Mouse (Mus musculus) heart, embryonic 12.5 days (tissue): ENCODE results near the gene Vill. TPM values are rescaled to one million over a fixed set of nuclear protein-coding genes. Genes with fewer than 3 reads are reported as not detected.
A peak's percentile ranks its signal among the peaks of the same experiment; 100 is the strongest.

ENCODE experiments used
- ATAC-seq: fragments of 200-750 bp; cut with Nextera tagmentation; 2 replicates; pipeline ENCODE4 v1.8.0; 2017; ENCODE audit warnings: moderate TSS enrichment, moderate library complexity; ENCODE audit not compliant: insufficient number of reproducible peaks, low FRiP score
- H3K27ac ChIP-seq: fragments of 300-500 bp; sonication (generic); 2 replicates; pipeline ENCODE4 v1.5.1; 2016; ENCODE audit warnings: mild to moderate bottlenecking, moderate library complexity; ENCODE audit not compliant: poor library complexity, severe bottlenecking
- H3K27me3 ChIP-seq: fragments of 300-500 bp; sonication (generic); replicated peaks from 2 replicates; pipeline ENCODE4 v1.6.1; 2016; ENCODE audit warnings: mild to moderate bottlenecking, moderate library complexity
- H3K36me3 ChIP-seq: fragments of 300-500 bp; sonication (generic); 2 replicates; pipeline ENCODE4 v1.6.1; 2016; ENCODE audit warnings: mild to moderate bottlenecking, moderate library complexity
- H3K4me1 ChIP-seq: fragments of 300-500 bp; sonication (generic); replicated peaks from 2 replicates; pipeline ENCODE4 v1.6.1; 2016; ENCODE audit warnings: mild to moderate bottlenecking
- H3K4me2 ChIP-seq: fragments of 300-500 bp; sonication (generic); 2 replicates; pipeline ENCODE4 v1.6.1; 2016; ENCODE audit warnings: mild to moderate bottlenecking, moderate library complexity
- H3K4me3 ChIP-seq: fragments of 300-500 bp; sonication (generic); 2 replicates; pipeline ENCODE4 v1.5.1; 2016; ENCODE audit warnings: mild to moderate bottlenecking
- H3K9ac ChIP-seq: fragments of 300-500 bp; sonication (generic); 2 replicates; pipeline ENCODE4 v1.6.1; 2016; ENCODE audit warnings: mild to moderate bottlenecking, moderate library complexity
- H3K9me3 ChIP-seq: fragments of 300-500 bp; sonication (generic); replicated peaks from 2 replicates; pipeline ENCODE4 v1.6.1; 2016; ENCODE audit warnings: mild to moderate bottlenecking, moderate library complexity
- WGBS: fragments of 180-500 bp; shearing (Covaris S2); methylation state at CpG from one replicate; pipeline ENCODE4 v1.1.7; 2016; 5-methylcytosine and 5-hydroxymethylcytosine counted together
- polyA plus RNA-seq: library from polyadenylated mRNA; unstranded; fragments of >200 nt; fragmentation: Nextera tagmentation; extraction: Ambion mirVana; gene quantifications from 2 replicates; pipeline ENCODE4 v1.2.1, GENCODE M21; 2016

The Vill gene
- polyA plus RNA-seq, 1 experiment from 2014 or later, result 15.3 TPM

DNA sequence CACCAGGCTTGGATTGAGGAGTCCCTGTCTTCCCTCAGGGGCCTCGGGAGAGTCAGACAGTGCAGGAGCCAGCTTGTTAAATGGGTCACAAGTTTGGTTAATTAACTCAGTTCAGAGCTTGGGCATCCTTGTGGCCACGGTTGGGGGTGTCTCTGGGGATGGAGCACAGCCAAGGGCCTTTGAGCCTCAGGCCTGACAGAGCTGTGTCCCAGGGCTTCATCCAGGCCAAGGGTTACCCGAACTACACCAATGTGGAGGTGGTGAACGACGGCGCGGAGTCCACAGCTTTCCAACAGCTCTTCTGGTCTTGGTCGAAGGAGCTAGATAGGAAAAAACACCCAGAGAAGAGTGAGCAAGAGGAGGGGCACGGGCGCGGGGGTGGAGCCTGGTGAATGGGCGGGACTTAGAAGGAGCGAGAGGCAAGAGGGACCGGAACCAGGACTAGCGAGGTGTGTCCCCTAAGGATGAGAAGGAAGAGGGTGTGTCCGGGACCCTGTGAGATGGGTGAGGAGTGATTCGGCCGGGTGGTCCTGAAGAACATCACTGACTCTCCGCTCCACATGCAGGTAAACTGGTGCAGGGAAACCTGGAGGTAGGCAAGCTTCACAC, 10.6 kb downstream of the Vill start:
- Histone ChIP-seq H3K4me1 (peaks cover 21% of the 10 kb centered on the region), H3K4me3 (peak overlapping the region; percentile 2; the same call in 1 of the 2 replicates), H3K36me3 (no peaks in the 10 kb centered on the region)

DNA sequence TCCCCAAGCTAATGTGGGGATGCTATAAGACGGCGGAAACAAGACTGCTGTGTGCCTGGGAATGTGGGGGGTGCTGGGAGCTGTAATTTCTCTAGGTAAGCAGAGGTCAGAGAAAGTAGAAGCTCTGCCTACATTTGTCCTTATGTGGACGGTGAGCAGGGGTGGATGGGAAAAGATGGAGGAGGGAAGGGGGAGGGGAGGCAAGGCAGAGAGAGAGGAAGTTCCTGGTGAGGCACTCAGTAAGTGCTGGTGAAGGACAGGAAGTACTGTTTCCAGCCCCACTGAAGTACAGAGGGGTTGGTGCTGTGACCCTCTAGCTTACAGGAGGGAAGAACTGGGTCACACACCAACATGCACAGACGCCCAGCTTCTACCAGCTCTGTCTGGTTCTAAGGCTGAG, 11.7 kb downstream of the Vill start:
- H3K27me3 ChIP-seq, result peaks cover 15% of the 10 kb centered on the region
- H3K4me2 ChIP-seq, result no peak overlapping the region
- H3K4me1 ChIP-seq, result peaks cover 16% of the 10 kb centered on the region; the same call in 1 of the 2 replicates
- no peak for ATAC-seq
- no peaks in the 10 kb centered on the region for H3K36me3 ChIP-seq
- WGBS, result 67% methylated on average over 4 of the region's 4 CpGs
- H3K4me3 ChIP-seq, result no peak overlapping the region
- H3K9me3 ChIP-seq, result no peaks in the 10 kb centered on the region
- no peak overlapping the region for H3K27ac ChIP-seq
- H3K9ac ChIP-seq, result no peak overlapping the region

More for the DNA sequence above, 10.6 kb downstream of the Vill start:
- Histone ChIP-seq H3K4me2 (peak overlapping the region; percentile 38; the same call in 1 of the 2 replicates), H3K9ac (no peak overlapping the region), H3K9me3 (no peaks in the 10 kb centered on the region), H3K27me3 (peaks cover 15% of the 10 kb centered on the region), H3K27ac (no peak overlapping the region)
- 28% methylated on average over 19 of the region's 19 CpGs for WGBS
- ATAC-seq, result no peak

DNA sequence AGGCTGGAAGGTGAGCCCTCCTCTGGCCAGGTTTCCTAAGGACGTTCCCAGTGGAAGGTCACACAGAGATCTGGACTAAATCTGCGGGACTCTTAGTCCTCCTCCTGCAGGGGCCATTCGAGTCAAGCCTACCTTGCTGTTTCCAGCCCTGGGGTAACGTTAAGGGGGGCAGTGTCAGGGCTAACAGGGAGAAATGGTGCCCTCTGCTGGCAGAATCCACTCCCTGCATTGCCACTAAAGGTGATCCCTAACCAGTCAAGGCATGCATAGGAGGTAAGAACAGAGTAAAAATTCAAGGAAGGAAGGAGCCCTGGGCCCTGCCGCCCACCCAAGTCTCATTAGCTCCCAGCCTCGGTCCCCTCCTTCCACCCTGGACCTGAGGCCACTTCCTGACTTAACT, 15.0 kb downstream of the Vill start:
- ATAC-seq, result no peak
- H3K4me3 ChIP-seq, result no peak overlapping the region
- peaks cover 23% of the 10 kb centered on the region for H3K4me1 ChIP-seq
- H3K4me2 ChIP-seq, result no peak overlapping the region
- H3K27me3 ChIP-seq, result 0 out of 2 replicates have a peak, but pooled peaks cover 3% of the 10 kb centered on the region
- no peaks in the 10 kb centered on the region for H3K9me3 ChIP-seq
- H3K27ac ChIP-seq, result no peak overlapping the region
- WGBS, result 1% methylated on average over 6 of the region's 6 CpGs
- H3K36me3 ChIP-seq, result peaks cover 14% of the 10 kb centered on the region
- no peak overlapping the region for H3K9ac ChIP-seq

DNA sequence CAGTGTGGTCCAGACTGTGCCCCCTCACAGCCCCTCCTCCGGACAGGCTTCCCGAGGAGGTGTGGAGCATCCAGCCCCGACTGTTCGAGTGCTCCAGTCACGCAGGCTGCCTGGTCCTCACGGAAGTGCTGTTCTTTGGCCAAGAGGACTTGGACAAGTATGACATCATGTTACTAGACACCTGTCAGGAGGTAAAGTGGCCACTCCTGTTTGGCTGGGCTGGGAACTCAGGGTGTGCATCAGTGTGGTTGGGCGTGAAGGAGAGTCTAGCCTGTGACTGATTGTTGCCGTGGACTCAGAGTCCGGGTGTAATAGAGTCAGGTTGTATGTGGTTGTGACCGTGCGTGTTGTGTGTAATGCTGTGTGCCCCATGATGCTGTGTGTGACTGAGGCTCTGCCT, 15.7 kb downstream of the Vill start:
- ATAC-seq, result no peak
- no peak overlapping the region for H3K4me3 ChIP-seq
- WGBS, result 78% methylated on average over 11 of the region's 11 CpGs

DNA sequence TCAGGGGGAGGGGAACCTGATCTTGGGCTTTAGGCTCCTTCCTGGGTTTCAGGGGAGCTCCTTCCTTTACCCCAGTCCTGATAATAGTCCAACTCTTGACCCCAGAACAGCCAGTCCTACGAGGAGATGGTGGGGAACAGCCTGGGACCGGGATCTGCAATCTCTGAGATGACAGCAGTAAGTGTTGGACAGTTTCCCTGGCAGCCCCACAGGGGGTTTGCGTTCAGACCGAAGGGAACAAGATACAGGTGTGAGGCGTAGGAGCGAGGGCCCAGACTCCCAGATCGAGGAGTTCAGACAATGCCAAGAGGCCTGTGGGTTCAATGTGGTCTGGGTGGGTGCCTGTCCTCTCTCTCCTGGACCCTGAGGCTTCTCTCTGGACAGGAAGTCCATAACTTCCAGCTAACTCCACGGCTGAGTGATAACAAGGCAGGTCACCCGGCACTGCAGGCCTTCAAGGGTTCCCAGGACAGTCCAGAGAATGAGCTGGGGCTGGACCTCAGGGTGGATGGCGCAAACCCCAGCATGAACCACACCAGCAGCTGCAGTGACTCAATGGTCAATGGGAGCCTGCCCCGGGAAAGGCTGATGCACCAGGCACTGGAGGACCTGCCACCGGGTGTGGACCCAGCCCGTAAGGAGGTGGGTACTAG, 17.7 kb downstream of the Vill start:
- 63% methylated on average over 13 of the region's 13 CpGs for WGBS
- ATAC-seq, result no peak
- Histone ChIP-seq H3K36me3 (peaks cover 34% of the 10 kb centered on the region), H3K4me2 (no peak overlapping the region), H3K4me1 (peaks cover 22% of the 10 kb centered on the region), H3K27ac (no peak overlapping the region), H3K4me3 (no peak overlapping the region), H3K9me3 (no peaks in the 10 kb centered on the region), H3K27me3 (0 out of 2 replicates have a peak, but pooled peaks cover 3% of the 10 kb centered on the region), H3K9ac (no peak overlapping the region)

More for the DNA sequence above, 15.7 kb downstream of the Vill start:
- no peak overlapping the region for H3K4me2 ChIP-seq
- H3K9ac ChIP-seq, result no peak overlapping the region
- H3K27me3 ChIP-seq, result 0 out of 2 replicates have a peak, but pooled peaks cover 3% of the 10 kb centered on the region
- H3K27ac ChIP-seq, result no peak overlapping the region
- no peaks in the 10 kb centered on the region for H3K9me3 ChIP-seq
- H3K36me3 ChIP-seq, result peaks cover 20% of the 10 kb centered on the region
- H3K4me1 ChIP-seq, result peaks cover 24% of the 10 kb centered on the region

DNA sequence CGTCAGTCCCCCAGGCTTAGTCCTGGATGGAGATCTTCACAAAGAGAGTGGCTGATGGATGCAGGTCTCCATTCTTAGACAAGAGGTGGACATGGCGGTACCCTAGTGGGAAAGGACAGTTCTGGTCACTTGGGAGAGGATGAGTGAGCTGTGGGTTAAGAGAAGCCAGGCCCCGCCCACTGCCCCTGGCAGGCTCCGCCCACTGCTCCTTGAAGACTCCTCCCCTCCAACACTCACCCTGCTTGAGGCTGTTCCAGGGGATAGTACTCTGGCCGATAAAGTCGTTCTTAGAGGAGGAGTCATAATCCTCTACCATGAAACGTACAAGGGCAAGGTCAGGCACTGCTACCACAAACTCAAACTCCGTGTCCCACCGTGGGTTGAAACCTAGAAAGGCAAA, 19.2 kb downstream of the Vill start:
- Histone ChIP-seq H3K4me1 (peaks cover 27% of the 10 kb centered on the region), H3K4me3 (no peak overlapping the region), H3K27me3 (no peaks in the 10 kb centered on the region), H3K4me2 (no peak overlapping the region), H3K27ac (no peak overlapping the region), H3K9ac (no peak overlapping the region), H3K36me3 (peaks cover 42% of the 10 kb centered on the region), H3K9me3 (no peaks in the 10 kb centered on the region)
- 73% methylated on average over 9 of the region's 9 CpGs for WGBS
- ATAC-seq, result no peak

DNA sequence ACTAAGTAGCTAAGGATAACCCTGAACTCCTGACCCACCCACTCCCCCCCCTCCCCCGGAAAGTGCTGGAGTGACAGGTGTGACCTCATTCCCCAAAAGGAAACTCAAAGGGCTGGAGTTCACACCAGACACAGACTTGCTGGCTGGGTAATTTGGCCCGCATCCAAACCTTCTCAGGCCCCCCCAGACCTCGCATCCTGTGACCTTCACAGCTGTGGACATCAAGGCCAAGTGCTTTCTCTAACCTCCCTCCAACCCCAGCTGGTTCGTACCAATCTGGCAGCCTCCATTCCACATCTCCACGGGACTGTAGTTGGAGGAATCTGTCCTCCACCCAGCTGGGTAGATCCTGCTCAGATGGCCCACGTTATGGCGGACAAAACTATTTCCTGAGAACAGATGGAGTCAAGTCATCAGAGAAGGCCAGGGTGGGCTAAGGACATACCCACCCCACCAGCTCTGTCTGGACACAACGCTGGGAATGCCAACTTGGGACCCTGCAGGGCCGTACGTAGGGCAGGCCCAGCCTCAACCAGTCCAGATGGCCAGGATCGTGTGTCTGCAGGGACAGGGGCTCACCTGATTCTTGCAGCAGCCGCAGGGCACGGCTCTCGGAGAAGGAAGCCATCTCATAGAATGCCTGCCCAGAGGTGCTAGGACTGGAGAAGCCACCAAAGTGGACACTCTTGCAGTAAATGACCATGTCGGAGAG, 20.8 kb downstream of the Vill start:
- Histone ChIP-seq H3K4me3 (no peak overlapping the region), H3K27ac (no peak overlapping the region), H3K9ac (no peak overlapping the region), H3K4me2 (no peak overlapping the region), H3K9me3 (no peaks in the 10 kb centered on the region), H3K4me1 (peaks cover 22% of the 10 kb centered on the region), H3K36me3 (peaks cover 49% of the 10 kb centered on the region), H3K27me3 (no peaks in the 10 kb centered on the region)
- peak; percentile 40; the same call in 1 of the 2 replicates for ATAC-seq
- 71% methylated on average over 15 of the region's 15 CpGs for WGBS

DNA sequence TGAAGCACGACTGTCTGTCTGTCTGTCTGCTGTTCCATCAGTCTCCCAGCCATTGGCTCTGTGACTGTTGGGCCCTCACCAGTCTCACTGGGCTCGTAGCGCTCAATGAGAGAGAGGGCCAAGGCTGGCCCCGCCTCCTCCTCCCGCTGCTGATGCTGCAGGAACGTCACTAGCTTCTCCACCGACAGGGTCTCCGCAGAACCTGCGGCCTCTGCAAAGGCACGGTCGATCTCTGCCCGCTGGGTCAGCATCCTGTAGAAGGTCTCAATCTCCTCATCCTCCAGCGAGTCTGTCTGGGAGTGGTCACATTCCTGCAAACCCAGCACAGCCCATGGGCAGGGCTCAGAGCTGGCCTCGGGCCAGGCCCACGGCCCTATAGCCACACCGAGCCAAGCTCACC, 23.1 kb downstream of the Vill start:
- no peaks in the 10 kb centered on the region for H3K27me3 ChIP-seq
- H3K27ac ChIP-seq, result no peak overlapping the region
- H3K36me3 ChIP-seq, result peaks cover 66% of the 10 kb centered on the region
- ATAC-seq, result peak; percentile 31; the same call in 1 of the 2 replicates
- 62% methylated on average over 16 of the region's 16 CpGs for whole genome bisulfite sequencing
- H3K9me3 ChIP-seq, result no peaks in the 10 kb centered on the region
- H3K4me2 ChIP-seq, result no peak overlapping the region
- no peak overlapping the region for H3K9ac ChIP-seq
- peaks cover 14% of the 10 kb centered on the region for H3K4me1 ChIP-seq
- H3K4me3 ChIP-seq, result no peak overlapping the region

DNA sequence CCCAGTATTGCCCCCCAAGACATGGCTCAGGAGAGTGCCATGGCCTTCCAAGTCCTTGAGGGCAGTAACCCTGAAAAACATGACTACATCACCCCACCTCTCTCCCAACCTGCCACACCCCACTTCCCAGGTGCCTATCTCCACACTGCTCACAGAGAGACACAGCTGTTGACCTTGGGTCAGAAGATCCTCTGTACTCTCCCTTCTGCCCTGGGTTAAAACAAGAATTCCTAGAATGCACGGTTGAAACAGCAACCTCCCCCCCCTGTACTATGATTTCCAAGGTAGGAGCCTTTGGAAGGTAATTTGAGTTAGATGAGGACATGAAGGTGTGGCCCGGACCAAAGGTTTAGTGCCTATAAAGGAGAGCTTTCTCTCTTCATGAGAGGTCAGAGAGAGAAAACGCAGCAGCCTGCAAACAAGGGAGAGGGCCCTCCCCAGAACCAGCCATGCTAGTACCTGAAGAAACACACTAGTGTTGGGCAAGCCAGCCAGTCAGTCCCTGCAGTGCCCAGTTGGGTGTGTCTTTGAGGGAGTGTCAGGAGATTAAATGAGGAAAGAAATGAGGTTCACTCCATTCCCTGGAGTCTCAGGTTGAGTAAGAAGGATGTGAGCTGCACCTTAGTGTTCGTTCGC, 27.6 kb downstream of the Vill start:
- Histone ChIP-seq H3K27ac (no peak overlapping the region), H3K4me1 (peaks cover 30% of the 10 kb centered on the region), H3K27me3 (no peaks in the 10 kb centered on the region), H3K4me2 (no peak overlapping the region), H3K36me3 (peaks cover 44% of the 10 kb centered on the region), H3K9me3 (no peaks in the 10 kb centered on the region), H3K4me3 (no peak overlapping the region), H3K9ac (no peak overlapping the region)
- no peak for ATAC-seq
- 76% methylated on average over 5 of the region's 5 CpGs for WGBS

DNA sequence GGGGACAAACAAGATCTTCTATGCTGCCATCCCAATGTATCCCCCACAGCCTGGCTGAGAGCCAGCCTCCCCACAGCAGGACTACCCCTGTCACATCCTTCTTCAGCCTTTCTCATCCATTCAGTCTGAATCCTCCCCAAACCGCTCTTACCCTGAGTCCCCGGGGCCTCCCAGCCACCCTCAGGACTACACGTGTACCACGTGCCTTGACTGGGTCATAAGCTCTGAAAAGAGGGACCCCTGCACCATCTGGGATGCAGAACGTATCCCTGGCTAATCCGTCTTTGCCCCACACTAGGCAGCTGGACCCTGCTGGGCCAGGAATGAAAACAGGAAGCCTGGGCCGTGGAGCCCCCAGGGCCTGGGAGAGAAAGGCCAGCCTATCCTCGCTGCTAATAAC, 29.5 kb downstream of the Vill start:
- Histone ChIP-seq H3K9me3 (no peaks in the 10 kb centered on the region), H3K9ac (peak overlapping the region; percentile 24; the same call in 1 of the 2 replicates), H3K36me3 (peaks cover 35% of the 10 kb centered on the region)

More for the DNA sequence above, 29.5 kb downstream of the Vill start:
- WGBS, result 31% methylated on average over 8 of the region's 8 CpGs
- Histone ChIP-seq H3K27me3 (no peaks in the 10 kb centered on the region), H3K4me2 (no peak overlapping the region), H3K4me1 (peaks cover 45% of the 10 kb centered on the region), H3K4me3 (no peak overlapping the region), H3K27ac (peak overlapping the region; percentile 2)
- ATAC-seq, result peak; percentile 27; the same call in 1 of the 2 replicates
